Mouse (Mus musculus): ENCODE measurements at regions not wholly inside any gene's neighbourhood (a gene's known extent, or its start where the extent isn't known, plus 50 kb on each side); places are given as distances from the start of the nearest gene placed in this dataset.
"Not testable (repeated sequence)": the region's sequence is repeated elsewhere in the genome, so short reads cannot be mapped to it uniquely, and the experiment has no call there.

DNA sequence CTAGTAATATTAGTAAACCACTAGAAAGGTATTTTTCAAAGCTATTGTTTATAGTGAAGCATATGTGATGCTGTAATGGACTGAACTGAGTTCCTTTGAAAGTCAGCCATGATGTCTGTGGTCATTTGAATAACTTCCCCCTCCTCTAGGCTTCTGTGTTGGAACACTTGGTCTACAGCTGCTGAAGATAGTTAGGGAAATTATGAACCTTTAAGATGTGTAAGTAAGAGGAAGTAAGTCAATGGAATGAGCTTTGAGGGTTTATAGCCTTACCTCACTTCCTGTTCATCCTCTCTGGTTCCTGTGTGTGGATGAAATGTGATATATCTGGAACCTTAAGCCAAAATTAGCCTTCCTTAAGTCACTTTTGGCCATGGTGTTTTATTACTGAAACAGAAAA is 145.7 kb upstream of the Tmem229a start:
- no peak for DNase-seq (ENCODE audit: low read depth, low spot score)

DNA sequence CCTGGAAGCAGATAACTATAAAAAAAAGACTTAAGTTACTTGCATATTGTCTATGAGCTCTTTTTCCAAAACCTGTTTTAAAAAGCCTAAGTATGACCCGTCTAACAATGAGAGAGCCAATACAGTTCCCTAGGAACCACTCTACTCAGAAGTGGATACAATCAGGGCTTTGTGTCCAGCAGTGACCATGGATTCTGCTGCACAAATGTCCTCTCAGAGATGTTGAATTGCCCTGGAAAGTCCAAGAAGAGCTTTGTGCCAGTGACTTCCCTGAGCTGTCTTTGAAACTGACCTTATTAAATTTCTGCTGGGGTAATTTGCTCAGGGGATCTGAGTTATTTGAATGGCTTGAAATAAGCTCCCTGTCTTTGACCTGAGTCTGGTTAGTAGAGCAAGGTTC is 131.1 kb upstream of the Tmem229a start:
- DNase-seq (ENCODE audit: low read depth, low spot score), result no peak

DNA sequence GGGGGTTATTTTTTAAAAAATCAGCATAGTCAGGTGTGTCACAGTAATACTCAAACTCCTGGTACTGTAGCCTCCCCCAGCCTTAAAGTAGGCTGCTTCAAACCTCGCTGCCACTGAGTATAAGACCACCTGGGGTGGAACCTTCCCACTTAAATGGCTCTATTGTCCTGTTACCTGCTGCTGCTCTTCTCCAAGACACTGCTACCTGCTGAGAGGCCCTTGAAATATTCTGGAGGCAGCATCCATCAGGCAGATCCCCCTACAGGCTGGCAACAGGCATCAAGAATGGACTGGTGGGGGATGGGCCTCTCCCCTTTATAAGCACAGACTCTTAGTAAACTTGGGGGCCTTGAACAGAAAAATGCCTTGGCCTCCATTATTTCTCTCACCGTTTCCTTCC is 129.8 kb upstream of the Tmem229a start:
- DNase-seq (ENCODE audit: low read depth, low spot score), result no peak

DNA sequence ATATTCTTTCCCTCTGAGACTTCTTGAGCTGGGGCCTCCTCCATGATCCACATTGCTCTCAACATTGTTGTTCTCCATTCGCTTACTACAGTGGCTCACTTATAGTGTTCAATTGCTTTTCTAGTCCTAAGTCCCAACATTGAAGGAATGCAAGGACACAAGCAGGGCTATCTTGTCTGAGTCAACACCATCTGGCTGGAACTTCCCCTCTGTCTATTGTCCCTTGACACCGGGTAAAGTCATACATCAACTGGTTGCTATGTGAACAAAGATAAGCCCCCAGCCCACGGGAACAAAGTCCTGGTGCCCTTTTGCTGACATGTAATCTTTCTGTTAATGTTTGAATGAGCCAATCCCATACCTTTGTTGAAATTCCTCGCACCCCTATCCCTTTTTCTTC is 129.2 kb upstream of the Tmem229a start:
- not testable (repeated sequence) for DNase-seq (ENCODE audit: low read depth, low spot score)

DNA sequence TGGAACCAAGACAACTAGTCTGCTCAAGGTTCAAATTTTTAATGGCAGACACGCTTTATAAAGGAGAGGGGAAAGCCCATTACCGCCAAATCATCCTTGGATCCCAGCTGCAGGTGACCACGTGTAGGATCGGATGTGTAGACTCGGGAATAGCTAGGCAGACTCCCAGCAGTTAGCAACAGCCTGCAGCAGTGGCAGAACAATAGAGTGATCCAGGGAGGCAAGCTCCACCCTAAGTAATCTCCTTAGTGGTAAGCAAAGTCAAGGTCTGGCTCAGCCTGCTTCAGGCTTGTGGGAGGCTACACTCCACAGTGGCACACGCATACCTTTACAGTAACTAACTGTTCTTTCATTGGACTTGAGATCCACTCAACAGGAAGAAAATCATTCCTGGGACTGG is 109.8 kb upstream of the Tmem229a start:
- no peak for DNase-seq (ENCODE audit: low read depth, low spot score)

DNA sequence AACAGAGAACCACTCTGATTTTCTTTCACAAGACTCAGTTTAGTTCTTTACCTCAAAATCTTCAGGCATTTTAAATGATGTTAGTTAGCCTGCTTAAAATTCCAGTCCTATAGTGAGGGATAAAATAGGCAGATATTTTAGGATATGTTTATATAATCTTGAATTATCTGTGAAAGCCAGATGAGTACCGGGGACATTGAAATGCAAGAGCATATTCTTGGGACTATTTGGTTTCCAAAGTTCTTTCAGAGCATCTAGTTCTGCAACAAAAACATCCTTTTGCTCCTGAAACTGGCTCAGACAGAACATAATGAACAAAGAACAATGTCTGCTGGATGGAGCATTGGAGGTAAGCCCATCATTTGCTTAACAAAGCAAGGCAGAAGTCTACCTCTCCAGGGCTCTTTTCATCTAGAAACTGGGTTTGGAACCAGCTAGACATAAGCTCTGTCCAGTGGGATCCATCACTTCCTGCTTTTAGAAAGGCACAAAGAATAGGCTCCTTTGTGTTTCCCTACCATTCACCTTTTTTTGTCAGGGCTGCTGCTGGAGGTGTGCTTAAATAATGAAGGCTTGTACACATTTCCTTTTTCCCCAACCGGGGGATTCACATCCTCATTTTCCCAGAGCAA is 76.9 kb upstream of the Tmem229a start:
- DNase-seq (ENCODE audit: low read depth, low spot score), result no peak

DNA sequence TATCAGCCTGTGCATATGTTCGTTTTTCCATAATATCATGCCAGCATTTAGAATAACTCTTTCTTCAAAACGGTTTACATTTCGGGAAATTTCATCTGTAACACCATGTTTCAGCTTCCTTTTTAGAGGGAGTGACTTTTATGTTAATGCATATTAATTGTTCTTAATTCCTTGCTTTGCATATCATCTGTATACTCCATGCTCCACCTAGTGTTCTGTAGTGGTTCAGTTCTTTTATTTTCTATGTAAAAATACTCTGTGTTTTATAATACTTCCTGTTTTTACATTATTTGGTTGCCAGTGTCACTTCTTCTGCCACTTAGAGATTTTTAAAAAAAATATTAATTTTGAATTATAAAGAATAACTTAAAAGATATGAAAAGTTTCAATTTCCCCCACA is 70.9 kb upstream of the Tmem229a start:
- no peak for DNase-seq (ENCODE audit: low read depth, low spot score)

DNA sequence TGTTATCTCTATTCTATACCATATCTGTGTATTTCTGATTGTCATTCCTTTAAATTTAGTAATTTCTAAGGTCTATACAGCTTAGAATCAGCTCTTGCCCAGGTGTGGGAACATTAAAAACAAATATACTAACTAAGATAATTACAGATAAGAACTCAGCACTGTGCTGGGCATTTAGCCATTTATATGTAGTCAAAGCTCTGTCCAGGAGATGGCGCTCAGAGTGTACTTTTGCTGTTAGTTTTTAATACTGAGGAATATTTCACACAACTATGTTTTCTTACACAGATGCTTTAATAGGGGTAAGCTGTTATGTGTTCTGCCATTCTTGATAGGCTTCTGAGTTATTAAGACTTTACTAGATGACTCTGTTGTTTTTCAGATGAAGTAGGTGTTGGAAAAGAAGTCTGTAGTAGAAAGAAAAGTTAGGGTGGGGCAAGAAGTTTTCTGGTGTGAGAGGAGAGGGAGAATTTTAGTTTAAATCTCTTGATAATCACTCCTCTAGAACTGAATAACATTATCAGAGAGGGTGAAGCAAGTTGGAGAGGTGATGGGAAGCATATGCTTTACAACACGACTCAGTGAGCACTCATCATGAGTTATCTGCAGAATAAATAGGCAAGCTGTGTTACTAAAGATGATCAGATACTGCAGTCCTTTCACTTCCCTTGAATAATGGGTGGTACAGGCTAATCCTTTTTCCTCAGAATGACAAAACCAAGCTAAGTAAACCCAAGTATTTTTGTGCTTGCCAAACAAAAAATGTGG is 64.1 kb upstream of the Tmem229a start:
- DNase-seq (ENCODE audit: low read depth, low spot score), result peak; percentile 43

DNA sequence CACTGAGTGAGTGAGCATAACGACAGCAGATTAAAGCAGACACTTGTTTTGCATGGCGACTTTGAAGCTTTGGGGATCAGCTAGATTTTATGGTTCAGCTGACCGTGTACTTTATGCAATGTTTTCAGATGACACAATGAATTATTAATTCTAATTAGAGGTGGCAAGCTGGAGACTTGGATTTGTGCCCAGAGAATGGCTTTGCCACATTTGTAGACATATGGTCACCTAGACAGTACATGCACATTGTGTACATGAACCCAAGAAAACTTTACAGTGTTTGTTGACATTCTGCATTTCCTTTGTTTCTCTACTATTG is 57.1 kb upstream of the Tmem229a start:
- DNase-seq (ENCODE audit: low read depth, low spot score), result peak; percentile 63

DNA sequence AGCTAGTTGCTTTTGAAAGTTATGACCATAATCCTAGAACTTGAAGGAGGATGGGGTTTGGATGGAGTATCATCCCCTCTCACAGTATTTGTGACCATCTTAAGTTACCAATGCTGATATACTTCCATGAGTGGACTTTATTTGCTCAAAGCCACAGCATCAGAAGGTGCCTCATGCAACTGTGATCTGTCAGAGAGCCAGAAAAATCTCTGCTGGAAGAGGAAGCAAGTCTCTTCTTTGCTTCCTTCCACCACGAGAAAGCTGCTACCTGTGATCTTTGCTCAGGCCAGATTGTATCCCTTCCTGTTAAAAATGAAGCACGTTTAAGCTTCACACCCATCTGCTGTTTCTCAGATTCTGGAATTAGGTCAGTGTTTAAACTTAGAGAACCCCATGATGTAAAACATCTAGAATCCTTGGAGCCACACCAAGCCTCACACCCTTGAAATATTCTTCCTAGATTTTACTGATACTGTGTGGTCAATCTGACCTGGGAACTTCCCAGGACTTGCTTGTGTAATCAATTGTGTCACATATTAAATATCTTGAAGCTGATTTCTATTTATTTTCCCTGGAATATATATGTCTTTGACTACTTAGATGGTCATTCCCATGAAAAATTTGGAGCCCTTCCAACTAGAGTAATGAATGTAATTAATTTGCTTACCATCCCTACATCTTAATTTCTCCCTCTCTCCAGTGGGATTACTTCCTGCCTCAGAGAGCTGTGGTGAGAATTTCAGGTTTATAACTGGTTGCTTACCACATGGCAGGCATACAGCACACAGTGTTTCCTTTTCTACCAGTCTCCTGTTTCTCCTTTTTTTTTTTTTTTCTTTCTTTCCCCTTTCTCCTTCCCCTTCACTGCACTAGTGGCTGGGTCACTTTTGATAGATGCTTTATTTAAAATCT is 56.5 kb upstream of the Tmem229a start:
- DNase-seq (ENCODE audit: low read depth, low spot score), result peak; percentile 8

DNA sequence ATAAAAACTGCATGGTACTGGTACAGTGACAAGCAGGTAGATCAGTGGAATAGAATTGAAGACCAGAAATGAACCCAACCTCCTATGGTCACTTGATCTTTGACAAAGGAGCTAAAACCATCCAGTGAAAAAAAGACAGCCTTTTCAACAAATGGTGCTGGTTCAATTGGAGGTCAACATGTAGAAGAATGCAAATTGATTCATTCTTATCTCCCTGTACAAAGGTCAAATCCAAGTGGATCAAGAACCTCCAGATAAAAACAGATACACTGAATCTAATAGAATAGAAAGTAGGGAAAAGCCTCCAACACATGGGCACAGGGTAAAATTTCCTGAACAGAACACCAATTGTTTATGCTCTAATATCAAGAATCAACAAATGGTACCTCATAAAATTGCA is 52.8 kb upstream of the Tmem229a start:
- not testable (repeated sequence) for DNase-seq (ENCODE audit: low read depth, low spot score)

Measured in retina, postnatal 7 days (tissue).